Mouse (Mus musculus) CH12.LX (cell line): ENCODE data around the gene Dab2.

Experiments
- MAX ChIP-seq: IDR thresholded peaks from 2 replicates; pipeline ENCODE4 v1.6.1; 2011; ENCODE audit warnings: low read length, improper control_type of control experiment
- POLR2A ChIP-seq: IDR thresholded peaks from 2 replicates; pipeline ENCODE4 v1.6.1; 2011; ENCODE audit warnings: low read depth, mild to moderate bottlenecking, improper control_type of control experiment, low read length
- ZNF384 ChIP-seq: IDR thresholded peaks from 2 replicates; pipeline ENCODE4 v1.6.1; 2012; ENCODE audit warnings: low read depth, low read length, improper control_type of control experiment, inconsistent platforms

DNA sequence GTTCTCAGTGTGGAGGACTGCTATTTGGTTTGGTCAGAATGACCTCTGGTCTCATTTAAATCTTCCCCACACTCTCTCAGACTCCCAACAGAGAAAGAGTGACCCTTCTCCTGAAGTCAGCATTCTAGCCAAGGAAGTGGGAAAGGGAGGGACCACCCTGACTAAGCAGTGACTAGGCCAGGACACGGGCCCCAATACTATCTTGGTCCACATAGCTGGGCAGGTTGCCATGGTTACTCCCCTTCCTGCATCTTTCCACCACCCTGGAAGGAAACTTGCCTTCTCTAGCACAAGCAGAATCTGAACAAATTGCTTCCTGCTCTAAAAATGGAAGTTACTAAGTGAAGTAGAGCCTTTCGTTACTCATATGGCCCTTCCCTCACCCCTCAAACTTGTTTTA lies 91.1 kb downstream of the Dab2 start:
- TF ChIP-seq POLR2A (no peak), MAX (no peak), ZNF384 (no peak)
